Mouse (Mus musculus): ENCODE measurements around the gene Sult2b1. TPM values are rescaled to one million over a fixed set of nuclear protein-coding genes. Genes with fewer than 3 reads are reported as not detected.

Sult2b1 gene
- polyA plus RNA-seq, 1 experiment, result 8.8 TPM

DNA sequence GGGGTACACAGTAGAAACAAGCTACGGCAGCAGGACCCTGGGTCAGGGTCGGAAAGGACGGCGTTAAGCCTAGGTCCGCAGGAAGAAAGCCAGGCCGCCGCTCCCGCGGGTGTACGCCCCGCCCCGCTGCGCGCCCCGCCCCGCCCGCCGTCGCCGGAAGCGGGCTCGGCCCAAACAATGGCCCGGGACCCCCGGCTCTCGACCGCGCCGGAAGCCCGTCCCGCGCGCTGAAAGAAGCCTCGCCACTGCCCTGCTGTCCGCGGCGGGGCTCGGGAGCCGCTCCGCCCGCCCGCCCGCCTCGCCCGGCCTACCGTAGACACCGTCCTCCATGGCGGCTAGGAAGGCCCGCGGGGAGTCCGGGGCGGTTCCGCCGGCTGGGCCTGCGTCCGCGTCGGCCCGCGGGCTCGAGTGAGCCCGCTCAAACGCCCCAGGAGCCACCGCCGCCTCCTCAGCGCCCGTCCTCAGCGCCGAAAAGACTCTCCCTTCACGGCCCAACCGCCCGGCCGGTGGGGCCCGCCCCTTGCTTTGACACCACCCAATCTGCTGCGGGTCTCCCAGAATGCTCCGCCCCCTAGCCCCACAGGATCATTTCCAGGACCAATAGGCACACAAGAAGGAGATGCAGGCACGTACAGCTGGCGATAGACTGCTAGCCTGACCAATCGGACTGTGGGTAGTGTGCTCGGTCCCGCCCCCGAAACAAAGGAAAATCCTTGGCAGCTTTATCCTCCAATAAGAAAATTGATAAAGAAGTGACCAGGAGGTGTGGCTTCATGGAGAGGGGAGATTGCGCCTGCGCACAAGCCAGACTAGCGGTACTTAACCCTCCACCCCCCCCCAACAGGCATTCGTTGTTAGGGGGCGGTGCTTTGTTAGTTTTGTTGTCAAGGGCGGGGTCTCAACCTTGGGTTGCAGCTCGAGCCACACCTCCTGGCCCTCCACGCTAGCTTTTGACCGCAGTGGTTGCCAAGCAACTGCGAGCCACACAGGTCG, 29.6 kb upstream of the Sult2b1 start, which contains the start of gene Cyth2:
Gene Cyth2 (minus strand): TSS at position 795 of the 993 bp plus-strand sequence.
- Histone ChIP-seq H3K4me3 (ENCODE audit: control insufficient read depth, low read depth, low read length) (peak within 1 kb of the TSS; percentile 99), H3K27me3 (ENCODE audit: control insufficient read depth, insufficient read depth, low read length) (no peaks in the 10 kb centered on the region), H3K4me1 (ENCODE audit: control insufficient read depth, insufficient read depth, low read length) (peaks cover 34% of the 10 kb centered on the region), H3K36me3 (ENCODE audit: control insufficient read depth, insufficient read depth, low read length) (peaks cover 3% of the 10 kb centered on the region; the same call in 1 of the 2 replicates), H3K27ac (ENCODE audit: control insufficient read depth, insufficient read depth, low read depth, low read length) (peak within 1 kb of the TSS; percentile 100)
- no peak for TF ChIP-seq CTCF (IDR thresholded peaks at IDR 0.05; ENCODE audit: control insufficient read depth, insufficient read depth, insufficient replicate concordance, low read depth, low read length)
- peak; percentile 91 for TF ChIP-seq POLR2A (IDR thresholded peaks at IDR 0.05; ENCODE audit: control insufficient read depth, low read depth, low read length)

DNA sequence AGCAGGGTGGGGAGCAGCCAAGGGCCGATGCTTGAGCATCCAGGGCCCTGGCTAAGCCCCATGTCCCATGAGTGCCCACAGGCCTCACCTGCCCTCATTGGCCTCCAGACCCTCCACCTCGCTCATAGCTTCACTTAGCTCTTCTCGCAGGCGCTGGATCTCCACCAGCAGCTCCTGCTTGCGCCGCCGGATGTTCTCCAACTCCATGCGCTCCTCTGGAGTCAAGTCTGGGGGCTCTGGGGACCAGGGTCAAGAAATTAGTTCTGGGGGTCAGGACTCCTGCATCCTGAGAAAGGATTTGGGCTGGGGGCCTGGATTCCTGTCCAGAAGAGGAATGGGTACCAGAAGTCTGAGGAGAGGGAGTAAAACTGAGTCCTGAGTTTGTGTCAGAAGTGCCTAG, 28.5 kb upstream of the Sult2b1 start:
- H3K36me3 ChIP-seq (ENCODE audit: control insufficient read depth, insufficient read depth, low read length), result peaks cover 10% of the 10 kb centered on the region
- H3K4me3 ChIP-seq (ENCODE audit: control insufficient read depth, low read depth, low read length), result peak overlapping the region; percentile 99
- H3K27me3 ChIP-seq (ENCODE audit: control insufficient read depth, insufficient read depth, low read length), result no peaks in the 10 kb centered on the region
- no peak for TF ChIP-seq CTCF (IDR thresholded peaks at IDR 0.05; ENCODE audit: control insufficient read depth, insufficient read depth, insufficient replicate concordance, low read depth, low read length)
- TF ChIP-seq POLR2A (IDR thresholded peaks at IDR 0.05; ENCODE audit: control insufficient read depth, low read depth, low read length), result no peak
- peak overlapping the region; percentile 93 for H3K27ac ChIP-seq (ENCODE audit: control insufficient read depth, insufficient read depth, low read depth, low read length)
- peaks cover 33% of the 10 kb centered on the region for H3K4me1 ChIP-seq (ENCODE audit: control insufficient read depth, insufficient read depth, low read length)

DNA sequence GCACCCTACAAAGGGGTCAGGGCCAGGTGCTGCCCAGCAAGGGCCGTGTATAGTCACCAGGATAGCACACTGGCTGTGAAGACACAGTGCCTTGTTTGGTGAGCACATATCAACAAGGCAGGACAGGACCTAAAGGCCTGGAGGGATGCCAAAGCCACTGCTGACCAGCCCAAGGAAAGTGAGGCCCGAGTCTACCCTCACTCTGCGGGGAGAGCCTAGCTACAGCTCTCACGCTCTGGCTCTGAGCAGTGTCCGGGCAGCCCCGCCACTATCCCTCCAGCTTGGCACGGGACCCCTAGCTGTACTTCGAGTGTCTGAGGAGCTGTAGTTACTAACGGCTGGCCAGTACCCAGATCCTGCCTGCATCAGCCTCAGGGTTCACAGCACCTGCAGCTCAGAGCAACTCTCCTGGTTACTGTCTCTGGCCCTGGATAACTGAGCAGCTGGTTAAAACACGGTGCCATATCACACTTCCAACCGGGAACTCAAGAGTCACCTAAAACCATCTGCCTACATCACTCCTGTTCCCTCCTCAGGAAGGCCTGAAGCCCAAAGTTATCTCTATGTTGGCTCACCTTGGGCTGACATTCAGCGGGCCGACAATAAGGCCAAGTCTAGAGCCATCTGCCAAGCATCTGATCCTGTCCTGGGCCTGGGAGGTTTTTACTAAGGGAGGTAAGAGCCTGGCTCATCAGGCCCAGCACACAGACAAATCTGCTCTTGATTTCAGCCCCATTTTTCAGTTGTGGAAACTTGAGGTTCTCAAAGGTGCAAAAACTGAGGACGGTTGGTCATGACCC, 25.0 kb upstream of the Sult2b1 start:
- Histone ChIP-seq H3K4me3 (ENCODE audit: control insufficient read depth, low read depth, low read length) (no peak overlapping the region), H3K36me3 (ENCODE audit: control insufficient read depth, insufficient read depth, low read length) (peaks cover 14% of the 10 kb centered on the region), H3K4me1 (ENCODE audit: control insufficient read depth, insufficient read depth, low read length) (peaks cover 23% of the 10 kb centered on the region), H3K27ac (ENCODE audit: control insufficient read depth, insufficient read depth, low read depth, low read length) (no peak overlapping the region), H3K27me3 (ENCODE audit: control insufficient read depth, insufficient read depth, low read length) (no peaks in the 10 kb centered on the region)
- TF ChIP-seq POLR2A (IDR thresholded peaks at IDR 0.05; ENCODE audit: control insufficient read depth, low read depth, low read length) (no peak), CTCF (IDR thresholded peaks at IDR 0.05; ENCODE audit: control insufficient read depth, insufficient read depth, insufficient replicate concordance, low read depth, low read length) (no peak)

DNA sequence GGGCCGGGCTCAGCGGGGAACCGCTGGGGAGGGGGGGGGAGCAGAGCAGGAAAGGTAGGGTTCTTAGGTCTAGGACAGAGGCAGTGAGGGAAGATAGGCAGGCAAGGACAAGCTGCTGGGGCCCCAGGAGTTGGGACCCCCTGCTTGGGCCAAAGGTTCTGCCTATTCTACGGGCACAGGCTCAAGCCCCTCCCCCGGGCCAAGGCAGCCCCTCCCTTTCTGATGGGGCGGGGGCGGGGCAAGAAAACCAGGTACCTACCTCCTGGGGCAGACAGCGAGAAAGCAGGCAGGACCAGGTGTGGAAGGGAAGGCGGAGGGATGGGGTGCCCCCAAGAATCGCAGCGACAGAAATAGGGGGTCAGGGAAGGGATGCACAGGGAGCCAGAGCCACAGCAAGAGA, 24.0 kb upstream of the Sult2b1 start:
- Histone ChIP-seq H3K36me3 (ENCODE audit: control insufficient read depth, insufficient read depth, low read length) (peaks cover 14% of the 10 kb centered on the region), H3K27me3 (ENCODE audit: control insufficient read depth, insufficient read depth, low read length) (no peaks in the 10 kb centered on the region), H3K27ac (ENCODE audit: control insufficient read depth, insufficient read depth, low read depth, low read length) (no peak overlapping the region), H3K4me1 (ENCODE audit: control insufficient read depth, insufficient read depth, low read length) (peaks cover 22% of the 10 kb centered on the region), H3K4me3 (ENCODE audit: control insufficient read depth, low read depth, low read length) (no peak overlapping the region)
- no peak for TF ChIP-seq CTCF (IDR thresholded peaks at IDR 0.05; ENCODE audit: control insufficient read depth, insufficient read depth, insufficient replicate concordance, low read depth, low read length)
- TF ChIP-seq POLR2A (IDR thresholded peaks at IDR 0.05; ENCODE audit: control insufficient read depth, low read depth, low read length), result no peak

DNA sequence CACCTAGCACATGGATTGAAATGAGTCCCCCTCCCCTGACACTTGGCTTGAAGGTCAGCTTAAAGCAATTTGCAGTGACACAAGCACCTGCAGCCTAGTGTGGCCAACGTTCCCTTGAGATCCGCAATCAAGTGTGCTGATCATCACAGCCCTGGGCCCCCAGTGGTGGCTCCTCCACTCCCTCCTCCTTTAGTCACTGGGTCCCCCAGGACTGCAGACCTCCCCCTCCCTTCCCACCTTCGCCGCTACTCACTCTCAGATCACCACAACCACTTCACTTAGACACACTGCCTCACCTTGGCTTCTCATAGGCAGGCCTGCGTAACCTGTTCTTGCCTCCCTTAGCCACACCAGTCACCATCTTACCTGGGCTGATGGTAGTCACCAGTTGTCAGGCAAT, 21.5 kb upstream of the Sult2b1 start:
- H3K36me3 ChIP-seq (ENCODE audit: control insufficient read depth, insufficient read depth, low read length), result peaks cover 11% of the 10 kb centered on the region
- no peaks in the 10 kb centered on the region for H3K27me3 ChIP-seq (ENCODE audit: control insufficient read depth, insufficient read depth, low read length)
- H3K4me1 ChIP-seq (ENCODE audit: control insufficient read depth, insufficient read depth, low read length), result peaks cover 14% of the 10 kb centered on the region
- H3K27ac ChIP-seq (ENCODE audit: control insufficient read depth, insufficient read depth, low read depth, low read length), result no peak overlapping the region
- TF ChIP-seq POLR2A (IDR thresholded peaks at IDR 0.05; ENCODE audit: control insufficient read depth, low read depth, low read length), result no peak
- no peak for TF ChIP-seq CTCF (IDR thresholded peaks at IDR 0.05; ENCODE audit: control insufficient read depth, insufficient read depth, insufficient replicate concordance, low read depth, low read length)
- H3K4me3 ChIP-seq (ENCODE audit: control insufficient read depth, low read depth, low read length), result no peak overlapping the region

DNA sequence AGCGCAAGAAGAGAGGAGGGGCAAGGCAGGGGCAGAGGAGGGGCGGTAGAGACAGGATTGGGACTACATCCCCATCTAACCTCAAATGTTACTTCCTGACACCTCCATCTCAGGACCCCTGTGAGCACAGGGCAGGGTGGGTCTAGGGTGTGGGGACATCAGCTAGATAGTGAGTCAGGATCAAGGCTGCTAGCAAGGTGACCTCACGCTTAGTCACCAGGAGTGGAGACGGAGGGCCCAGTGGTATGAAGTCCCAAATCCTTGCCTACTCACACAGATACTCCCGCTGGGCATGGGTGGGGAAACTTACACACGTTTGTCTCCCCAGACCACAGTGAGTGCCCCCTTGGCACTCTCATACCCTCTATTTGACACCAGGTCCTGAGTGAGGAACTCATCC, 18.1 kb upstream of the Sult2b1 start:
- no peak overlapping the region for H3K27ac ChIP-seq (ENCODE audit: control insufficient read depth, insufficient read depth, low read depth, low read length)
- peaks cover 2% of the 10 kb centered on the region; the same call in 1 of the 2 replicates for H3K27me3 ChIP-seq (ENCODE audit: control insufficient read depth, insufficient read depth, low read length)
- H3K4me1 ChIP-seq (ENCODE audit: control insufficient read depth, insufficient read depth, low read length), result peaks cover 11% of the 10 kb centered on the region; the same call in 1 of the 2 replicates
- H3K4me3 ChIP-seq (ENCODE audit: control insufficient read depth, low read depth, low read length), result no peak overlapping the region
- H3K36me3 ChIP-seq (ENCODE audit: control insufficient read depth, insufficient read depth, low read length), result peaks cover 3% of the 10 kb centered on the region
- no peak for TF ChIP-seq POLR2A (IDR thresholded peaks at IDR 0.05; ENCODE audit: control insufficient read depth, low read depth, low read length)
- TF ChIP-seq CTCF (IDR thresholded peaks at IDR 0.05; ENCODE audit: control insufficient read depth, insufficient read depth, insufficient replicate concordance, low read depth, low read length), result no peak

DNA sequence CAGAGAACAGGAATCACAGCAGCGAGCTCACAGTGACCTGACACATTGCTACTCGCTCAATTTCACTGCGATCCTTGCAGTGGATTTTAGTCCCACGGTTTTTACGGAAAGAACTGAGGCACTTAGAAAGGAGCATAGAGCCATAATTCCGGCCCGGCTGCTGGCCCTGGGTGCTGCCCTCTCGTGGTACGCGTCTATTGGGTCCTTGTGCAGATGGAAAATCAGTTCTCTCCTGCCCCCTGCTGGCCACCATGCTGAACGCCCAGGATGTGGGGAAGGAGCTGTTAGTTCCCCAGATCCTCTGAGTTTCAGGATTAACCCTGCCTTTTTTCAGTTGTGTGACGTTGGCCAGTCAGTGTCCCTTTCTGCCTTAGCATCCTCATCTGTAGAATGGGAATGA, 16.9 kb upstream of the Sult2b1 start:
- Histone ChIP-seq H3K4me1 (ENCODE audit: control insufficient read depth, insufficient read depth, low read length) (peaks cover 11% of the 10 kb centered on the region; the same call in 1 of the 2 replicates), H3K27ac (ENCODE audit: control insufficient read depth, insufficient read depth, low read depth, low read length) (no peak overlapping the region), H3K27me3 (ENCODE audit: control insufficient read depth, insufficient read depth, low read length) (peaks cover 2% of the 10 kb centered on the region; the same call in 1 of the 2 replicates), H3K4me3 (ENCODE audit: control insufficient read depth, low read depth, low read length) (peak overlapping the region; percentile 76), H3K36me3 (ENCODE audit: control insufficient read depth, insufficient read depth, low read length) (no peaks in the 10 kb centered on the region)
- TF ChIP-seq CTCF (IDR thresholded peaks at IDR 0.05; ENCODE audit: control insufficient read depth, insufficient read depth, insufficient replicate concordance, low read depth, low read length) (peak; percentile 98), POLR2A (IDR thresholded peaks at IDR 0.05; ENCODE audit: control insufficient read depth, low read depth, low read length) (no peak)
